9 mouse cellular contexts compared by ENCODE assay signal in genomic region chr14:55193876-55194635, GRCm38 (mm10). TPM values are rescaled to one million over a fixed set of nuclear protein-coding genes. Genes with fewer than 3 reads are reported as not detected.
DNase-seq lines count a peak whose midpoint lies in the region; ATAC-seq lines count a peak whose summit lies in the region.
"Had no signal": no experiment of that assay in that cellular context is flagged by ENCODE, and none has a peak within 500 bp of the region (broad histone marks: within the 10 kb centered on the region; RNA-seq: fewer than 3 reads in every experiment).

No protein-coding gene starts in this region.

- no peak overlapping the region for H3K4me2 ChIP-seq in hindbrain, embryonic 11.5 days (replicated peaks; ENCODE audit: low read depth, low read length)
- H3K4me2 ChIP-seq in hindbrain, embryonic 13.5 days = no peak overlapping the region

- H3K4me1 ChIP-seq in hindbrain, embryonic 11.5 days (replicated peaks; ENCODE audit: control insufficient read depth, insufficient read depth, low read length) = peaks cover 5% of the 10 kb centered on the region
- peaks cover 19% of the 10 kb centered on the region for H3K4me1 ChIP-seq in hindbrain, embryonic 13.5 days (replicated peaks)

- intact Hi-C loops in gastrocnemius, postnatal 36 days (cut with DNase I) = no loop called here
- intact Hi-C loops in left cerebral cortex, postnatal 10 days (cut with DNase I) = no loop called here

- no peak overlapping the region for H3K27ac ChIP-seq in hindbrain, embryonic 11.5 days (ENCODE audit: low read depth, low read length)
- H3K27ac ChIP-seq in hindbrain, embryonic 13.5 days = no peak overlapping the region

- H3K4me3 ChIP-seq in hindbrain, embryonic 11.5 days (ENCODE audit: low read depth, low read length) = no peak overlapping the region
- H3K4me3 ChIP-seq in hindbrain, embryonic 13.5 days = no peak overlapping the region

- H3K27me3 ChIP-seq in hindbrain, embryonic 11.5 days (ENCODE audit: control insufficient read depth, insufficient read depth, low read length) = 0 out of 2 replicates have a peak, but pooled peaks cover 2% of the 10 kb centered on the region
- H3K27me3 ChIP-seq in hindbrain, embryonic 13.5 days = no peaks in the 10 kb centered on the region

- H3K9me3 ChIP-seq in hindbrain, embryonic 11.5 days (ENCODE audit: control insufficient read depth, low read length) = no peaks in the 10 kb centered on the region
- no peaks in the 10 kb centered on the region for H3K9me3 ChIP-seq in hindbrain, embryonic 13.5 days

- 67% methylated on average over 14 of the region's 14 CpGs for WGBS in hindbrain, embryonic 11.5 days
- 66% methylated on average over 14 of the region's 14 CpGs for WGBS in hindbrain, embryonic 13.5 days

- no peaks in the 10 kb centered on the region for H3K36me3 ChIP-seq in hindbrain, embryonic 11.5 days (ENCODE audit: control insufficient read depth, insufficient read depth, low read length)
- H3K36me3 ChIP-seq in hindbrain, embryonic 13.5 days = no peaks in the 10 kb centered on the region

- no peak overlapping the region for H3K9ac ChIP-seq in hindbrain, embryonic 11.5 days (ENCODE audit: low read depth, low read length)
- no peak overlapping the region for H3K9ac ChIP-seq in hindbrain, embryonic 13.5 days

- DNase-seq in hindbrain, embryonic 11.5 days (ENCODE audit: low spot score) = peak; percentile 35
- peak; percentile 46 to 58 for DNase-seq in adrenal gland, postnatal 36 days
- peak; percentile 26 for DNase-seq in kidney, postnatal 10 days
- peak; percentile 5 for DNase-seq in ovary, postnatal 14 days (ENCODE audit: low spot score)
- DNase-seq in cerebellum, adult 11 months = no peak
- no peak for DNase-seq in gastrocnemius, postnatal 36 days
- DNase-seq in left cerebral cortex, postnatal 10 days (ENCODE audit: extremely low spot score in 1 of 2, low spot score in 2 of 2) = no peak

- no peak for ATAC-seq in hindbrain, embryonic 11.5 days (ENCODE audit: low FRiP score)
- ATAC-seq in hindbrain, embryonic 13.5 days (ENCODE audit: low FRiP score) = no peak

RNA-seq across cellular contexts. Expression of gene Dhrs2, which starts 27.8 kb away (rescaled TPM):
- not detected in 2 replicates for polyA plus RNA-seq in hindbrain, embryonic 11.5 days (2014; fragmentation: Nextera tagmentation; extraction: Ambion mirVana)
- 0.93 and 1.3 TPM in 2 replicates for polyA plus RNA-seq in hindbrain, embryonic 13.5 days (2015; fragmentation: Nextera tagmentation; extraction: Ambion mirVana)
- total RNA-seq in adrenal gland, postnatal 36 days (2021) = not detected
- total RNA-seq in gastrocnemius, postnatal 36 days (2021) = not detected
- not detected for total RNA-seq in left cerebral cortex, postnatal 10 days (2021)
- total RNA-seq: layer of hippocampus, adult 18-20 months had no signal

Comparison
In these comparisons a context has a peak if more than half of its experiments do, and no peak if none do; other contexts are left out.
1. DNase-seq: peak in hindbrain, embryonic 11.5 days (single experiment), adrenal gland, postnatal 36 days (2 of 2), kidney, postnatal 10 days (single experiment) and ovary, postnatal 14 days (single experiment); none in cerebellum, adult 11 months (single experiment), gastrocnemius, postnatal 36 days (0 of 2) and left cerebral cortex, postnatal 10 days (0 of 2).